ENCODE assay signal across 11 mouse cellular contexts in the genomic region with DNA sequence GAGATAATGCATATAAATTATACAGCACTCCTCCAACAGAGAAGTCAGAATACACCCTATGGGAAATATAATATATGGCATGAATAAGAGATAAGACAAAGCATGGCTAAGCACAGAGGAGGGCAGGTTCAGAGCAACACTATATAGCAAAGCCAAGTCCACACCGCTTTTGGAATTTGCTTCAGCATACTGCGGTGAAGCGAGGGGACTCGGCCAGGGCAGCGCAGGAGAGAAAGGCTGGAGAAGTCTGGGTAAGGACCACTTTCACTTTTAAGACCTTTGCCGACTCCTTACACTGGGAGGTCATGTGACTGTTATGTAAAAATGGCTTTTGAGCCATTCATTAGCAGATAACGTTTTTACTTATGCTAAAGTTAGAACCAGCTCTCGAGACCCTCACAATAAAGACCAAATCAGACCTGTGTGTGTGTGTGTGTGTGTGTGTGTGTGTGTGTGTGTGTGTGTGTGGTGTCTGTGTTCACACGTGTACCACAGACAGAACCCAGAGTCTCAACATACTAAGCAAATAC. TPM values are rescaled to one million over a fixed set of nuclear protein-coding genes. Genes with fewer than 3 reads are reported as not detected.
DNase-seq lines count a peak whose midpoint lies in the region; ATAC-seq and TF ChIP-seq lines count a peak whose summit lies in the region.
"Had no signal": no experiment of that assay in that cellular context is flagged by ENCODE, and none has a peak within 500 bp of the region (broad histone marks: within the 10 kb centered on the region; RNA-seq: fewer than 3 reads in every experiment).

No protein-coding gene starts in this region.

- H3K4me3 ChIP-seq in intestine, postnatal 0 days (ENCODE audit: low read depth, low read length), result no peak overlapping the region
- no peak overlapping the region for H3K4me3 ChIP-seq in intestine, embryonic 15.5 days (replicated peaks)
- H3K4me3 ChIP-seq in C2C12 (ENCODE audit: insufficient read depth, poor library complexity, severe bottlenecking) (no peak overlapping the region), macrophage (ENCODE audit: inconsistent target) (peak overlapping the region; percentile 70; the same call in 1 of the 2 replicates)
- H3K4me3 ChIP-seq in layer of hippocampus, adult 2 months, result no peak overlapping the region

- no peaks in the 10 kb centered on the region for H3K27me3 ChIP-seq in intestine, postnatal 0 days (replicated peaks; ENCODE audit: control insufficient read depth, insufficient read depth, low read length)
- no peaks in the 10 kb centered on the region for H3K27me3 ChIP-seq in intestine, embryonic 15.5 days (replicated peaks)
- no peaks in the 10 kb centered on the region for H3K27me3 ChIP-seq in C2C12 (ENCODE audit: control insufficient read depth, insufficient read depth, insufficient read length)

- H3K36me3 ChIP-seq in intestine, postnatal 0 days (ENCODE audit: control insufficient read depth, insufficient read depth), result no peaks in the 10 kb centered on the region; the same call in 1 of the 2 replicates
- no peaks in the 10 kb centered on the region for H3K36me3 ChIP-seq in intestine, embryonic 15.5 days
- H3K36me3 ChIP-seq in C2C12 (ENCODE audit: control insufficient read depth, insufficient read depth) (no peaks in the 10 kb centered on the region), macrophage (ENCODE audit: inconsistent target) (no peaks in the 10 kb centered on the region)

- WGBS in intestine, postnatal 0 days, result 74% methylated on average over 9 of the region's 9 CpGs
- 76% methylated on average over 9 of the region's 9 CpGs for WGBS in intestine, embryonic 15.5 days
- WGBS in macrophage (ENCODE audit: missing documents), result 17% methylated on average over 9 of the region's 9 CpGs

- H3K4me2 ChIP-seq in intestine, postnatal 0 days (replicated peaks; ENCODE audit: low read depth), result peak overlapping the region; percentile 21; the same call in 1 of the 2 replicates
- no peak overlapping the region for H3K4me2 ChIP-seq in intestine, embryonic 15.5 days (replicated peaks)

- H3K27ac ChIP-seq in intestine, postnatal 0 days (ENCODE audit: low read depth, low read length), result no peak overlapping the region
- H3K27ac ChIP-seq in intestine, embryonic 15.5 days, result no peak overlapping the region
- H3K27ac ChIP-seq in macrophage, result 0 out of 2 replicates have a peak overlapping the region, but pooled peaks have one; percentile 19
- H3K27ac ChIP-seq in layer of hippocampus, adult 2 months, result no peak overlapping the region

- H3K9ac ChIP-seq in intestine, postnatal 0 days (ENCODE audit: low read depth, low read length), result no peak overlapping the region
- H3K9ac ChIP-seq in intestine, embryonic 15.5 days, result no peak overlapping the region

- H3K79me2 ChIP-seq in C2C12 (ENCODE audit: control insufficient read depth, insufficient read depth) (no peaks in the 10 kb centered on the region), macrophage (ENCODE audit: inconsistent target) (no peaks in the 10 kb centered on the region)

- no peaks in the 10 kb centered on the region; the same call in 1 of the 2 replicates for H3K4me1 ChIP-seq in intestine, postnatal 0 days (replicated peaks; ENCODE audit: control insufficient read depth, insufficient read depth, low read length)
- H3K4me1 ChIP-seq in intestine, embryonic 15.5 days (replicated peaks), result peaks cover 9% of the 10 kb centered on the region

- H3ac ChIP-seq in C2C12 (ENCODE audit: control insufficient read depth, insufficient read length, low read depth), result no peak overlapping the region

- ATAC-seq in intestine, postnatal 0 days, result no peak
- ATAC-seq in intestine, embryonic 15.5 days, result no peak

- no peaks in the 10 kb centered on the region for H3K9me3 ChIP-seq in intestine, postnatal 0 days (ENCODE audit: control insufficient read depth)
- no peaks in the 10 kb centered on the region for H3K9me3 ChIP-seq in intestine, embryonic 15.5 days

- DNase-seq in MN1 (ENCODE audit: low spot score), result peak; percentile 43
- no peak for DNase-seq in kidney, adult 18-20 months
- no peak for DNase-seq in layer of hippocampus, adult 2 months (ENCODE audit: low spot score in 2 of 2)
- DNase-seq: heart, adult 2 months; heart, postnatal 4 days; kidney, postnatal 4 days; lung, postnatal 36 days had no signal

- no peaks in the 10 kb centered on the region for H3K79me3 ChIP-seq in C2C12 (ENCODE audit: low read depth)

- TF ChIP-seq CTCF in intestine, postnatal 0 days (IDR thresholded peaks at IDR 0.05; ENCODE audit: low read depth), result no peak
- no peak for TF ChIP-seq CTCF in C2C12 (IDR thresholded peaks at IDR 0.05; ENCODE audit: control insufficient read depth, insufficient read depth, insufficient read length)
- TF ChIP-seq CTCF in layer of hippocampus, adult 2 months (conservative IDR thresholded peaks at IDR 0.05), result no peak

TF ChIP-seq in C2C12, 6 proteins besides CTCF, POLR2A, EP300 and RAD21:
- no peak for TF ChIP-seq CEBPB (IDR thresholded peaks at IDR 0.05; ENCODE audit: low read depth)
- TF ChIP-seq USF1 (IDR thresholded peaks at IDR 0.05; ENCODE audit: low read depth), result peak; percentile 32
- no peak for TF ChIP-seq MYOG (IDR thresholded peaks at IDR 0.05; ENCODE audit: control insufficient read depth, extremely low read depth, insufficient read length)

RNA-seq across cellular contexts. Expression of gene Trim45, which starts 1.3 kb away (rescaled TPM):
- polyA plus RNA-seq in intestine, postnatal 0 days (2015; fragmentation: Nextera tagmentation; extraction: Ambion mirVana), result 1.6 TPM in 2 replicates
- 3.8 and 5.0 TPM in 2 replicates for polyA plus RNA-seq in intestine, embryonic 15.5 days (2015; fragmentation: Nextera tagmentation; extraction: Ambion mirVana)
- 3.6 TPM for polyA plus RNA-seq in C2C12 (2012; fragmentation: generic; extraction: Trizol)
- 1 to 10 TPM in 20 of 26 experiments, under 1 TPM in 6; 0.33 to 4.4 (median 1.6) TPM for total RNA-seq in macrophage (2018; cell fraction: chromatin; rRNA removed)
- 1 to 10 TPM in 22 of 26 experiments, under 1 TPM in 4; 0.43 to 2.3 (median 1.7) TPM for total RNA-seq in macrophage (2018; cell fraction: cytosol; rRNA removed)
- total RNA-seq in macrophage (2018; cell fraction: nucleus; rRNA removed), result 1 to 10 TPM in 23 of 26 experiments, under 1 TPM in 3; 0.88 to 3.7 (median 1.6) TPM
- 0.89 to 1.6 TPM (median 1.2 TPM) in 3 replicates for polyA plus RNA-seq in macrophage (2018)
- 1 to 10 TPM; 7.9 to 8.4 TPM for total RNA-seq in layer of hippocampus, adult 2 months (2021)

RNA-seq across cellular contexts. Expression of gene Ttf2, which starts 48.8 kb away (rescaled TPM):
- 2.7 and 3.4 TPM in 2 replicates for polyA plus RNA-seq in intestine, postnatal 0 days (2015; fragmentation: Nextera tagmentation; extraction: Ambion mirVana)
- polyA plus RNA-seq in intestine, embryonic 15.5 days (2015; fragmentation: Nextera tagmentation; extraction: Ambion mirVana), result 12.6 and 13.1 TPM in 2 replicates
- polyA plus RNA-seq in C2C12 (2012; fragmentation: generic; extraction: Trizol) (10.2 TPM), macrophage (2018) (5.9 to 10.8 TPM (median 6.1 TPM) in 3 replicates)
- total RNA-seq in macrophage (2018; cell fraction: chromatin; rRNA removed), result 10 to 100 TPM in 20 of 26 experiments, 1 to 10 TPM in 6; 5.4 to 50.7 (median 25.3) TPM
- total RNA-seq in macrophage (2018; cell fraction: cytosol; rRNA removed), result 10 to 100 TPM in 1 of 26 experiments, 1 to 10 TPM in 25; 4.8 to 10.5 (median 8.2) TPM
- 10 to 100 TPM in 16 of 26 experiments, 1 to 10 TPM in 10; 4.6 to 39.8 (median 12.7) TPM for total RNA-seq in macrophage (2018; cell fraction: nucleus; rRNA removed)
- 1 to 10 TPM; 1.6 to 1.8 TPM for total RNA-seq in layer of hippocampus, adult 2 months (2021)
